Mouse (Mus musculus): ENCODE measurements around the gene 5430403G16Rik. TPM values are rescaled to one million over a fixed set of nuclear protein-coding genes. Genes with fewer than 3 reads are reported as not detected.
"Not testable (repeated sequence)": the region's sequence is repeated elsewhere in the genome, so short reads cannot be mapped to it uniquely, and the experiment has no call there.

The 5430403G16Rik gene
- total RNA-seq (2015) (4.5 and 6.8 TPM in 2 replicates), total RNA-seq (2017) (1.2 and 1.7 TPM in 2 replicates)

DNA sequence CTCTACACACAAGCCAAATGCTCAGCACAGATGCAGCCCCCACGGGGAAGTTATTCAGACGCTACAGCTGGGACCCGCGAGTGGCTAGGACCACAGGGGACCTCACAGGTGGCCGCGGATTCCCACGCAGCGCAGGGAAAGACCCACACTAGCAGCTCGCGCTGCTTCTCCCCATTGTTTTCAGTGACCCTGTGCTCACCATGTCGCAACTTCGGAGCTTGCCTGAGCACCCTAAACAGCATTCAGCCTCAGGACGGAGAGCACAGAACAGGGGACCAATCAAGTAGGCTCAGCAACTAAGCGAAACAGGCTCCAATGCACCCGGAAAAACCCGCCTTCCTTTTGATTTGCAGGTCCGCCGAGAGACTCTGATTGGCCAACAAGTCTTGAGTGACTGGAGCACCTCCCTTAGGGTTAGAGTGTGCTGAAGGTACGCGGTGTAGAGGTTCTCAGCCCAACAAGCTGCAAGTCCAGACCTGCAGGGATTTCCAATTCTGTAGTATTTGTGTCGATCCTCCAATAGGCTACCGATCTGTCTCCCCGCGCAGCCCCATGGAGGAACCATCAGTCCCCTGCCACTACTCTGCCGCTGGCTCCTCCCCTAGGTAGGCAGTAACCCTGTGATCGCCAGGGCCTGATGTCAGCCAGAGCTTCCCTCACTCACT, at the start of gene 5430403G16Rik:
Gene 5430403G16Rik (minus strand): TSS at position 505 of the 665 bp plus-strand sequence.
- ATAC-seq (replicated peaks; ENCODE audit: poor library complexity): peak; percentile 98

DNA sequence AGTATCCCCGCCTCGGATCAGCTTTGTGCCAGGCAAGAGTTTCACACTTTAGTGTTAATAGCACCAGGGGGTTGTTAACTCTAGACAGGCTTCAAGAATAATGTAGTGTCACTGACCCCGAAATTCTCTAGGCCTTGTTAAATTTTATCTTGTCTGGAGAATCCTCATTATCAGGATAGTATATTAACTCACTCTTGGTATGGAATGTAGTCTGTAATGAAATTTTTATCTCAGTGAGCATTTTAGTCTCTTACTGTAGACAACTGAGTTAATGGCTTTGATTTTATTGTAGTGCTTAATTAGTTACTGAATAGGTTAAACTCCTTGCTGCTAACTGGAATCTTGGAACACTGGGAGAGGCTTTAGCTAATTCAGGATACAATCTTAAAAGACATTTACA, 26.5 kb upstream of the 5430403G16Rik start:
- ATAC-seq (replicated peaks; ENCODE audit: poor library complexity): not testable (repeated sequence)

DNA sequence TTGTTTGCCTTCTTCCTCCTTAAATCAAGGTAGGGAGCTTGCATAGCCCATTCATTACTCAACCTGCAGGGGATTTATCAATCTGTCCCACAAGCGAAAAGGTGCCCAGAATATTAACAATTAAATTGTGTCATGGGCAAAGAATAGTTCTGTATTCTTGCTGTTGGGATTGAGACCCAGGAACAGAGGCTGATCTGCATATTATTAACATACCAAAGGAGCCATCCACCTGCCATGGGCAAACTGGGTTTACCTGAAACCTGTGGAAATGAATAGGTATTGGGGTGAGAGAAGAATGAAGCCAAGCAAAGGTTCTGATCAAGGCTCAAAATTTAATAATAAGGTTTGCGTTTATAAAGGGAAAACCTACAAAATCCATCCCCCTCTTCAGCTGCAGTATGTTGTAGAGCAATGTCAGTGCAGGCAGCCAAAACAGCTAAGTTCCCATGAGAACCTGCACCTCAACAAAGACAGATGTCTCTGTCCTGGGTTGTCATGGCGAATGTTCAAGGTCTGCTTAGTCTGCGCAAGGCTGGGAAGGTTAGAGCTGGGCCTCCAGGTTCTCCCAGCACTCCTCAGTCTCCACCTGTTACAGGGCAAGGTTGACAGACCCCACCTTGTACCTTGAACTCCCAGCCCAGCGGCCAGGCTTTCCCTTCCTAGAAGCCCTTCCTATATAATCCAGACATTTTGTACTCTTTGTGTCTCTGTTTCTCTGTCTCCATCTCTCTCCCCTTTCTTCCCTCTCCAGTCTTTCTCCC, 544 bp upstream of the 5430403G16Rik start:
- not testable (repeated sequence) for ATAC-seq (replicated peaks; ENCODE audit: poor library complexity)

DNA sequence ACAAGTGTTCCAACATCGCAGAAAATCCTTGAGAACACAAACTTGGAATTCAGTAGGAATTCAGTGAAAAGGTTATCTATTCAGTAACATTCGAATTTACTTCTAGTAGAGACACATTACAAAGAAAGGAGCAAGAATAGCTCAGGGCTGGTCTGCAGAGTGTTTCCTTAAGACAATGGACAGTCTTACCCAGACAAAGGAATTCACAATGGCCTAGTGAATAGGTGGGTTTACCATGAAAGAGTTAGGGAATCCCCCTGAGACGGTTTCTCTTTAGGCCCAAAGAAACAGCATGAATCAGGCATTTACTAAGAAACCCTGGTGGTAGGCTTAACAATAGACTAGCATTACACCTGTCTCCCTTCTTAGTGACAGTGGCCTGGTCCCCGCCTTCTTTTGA, 7.9 kb downstream of the 5430403G16Rik start:
- no peak for ATAC-seq (replicated peaks; ENCODE audit: poor library complexity)

Other genes starting within 250 kb of the 5430403G16Rik start
- 8.8 and 11.5 TPM in 2 replicates for gene Crlf2, start 132.0 kb downstream of the 5430403G16Rik start, total RNA-seq (2015)
- 18.1 and 22.1 TPM in 2 replicates for gene Crlf2, start 132.0 kb downstream of the 5430403G16Rik start, total RNA-seq (2017)
- 15.7 and 22.4 TPM in 2 replicates for gene 4930522L14Rik, start 60.8 kb upstream of the 5430403G16Rik start, total RNA-seq (2015)
- 15.8 and 18.1 TPM in 2 replicates for gene 4930522L14Rik, start 60.8 kb upstream of the 5430403G16Rik start, total RNA-seq (2017)
- gene Gm15446, start 232.4 kb upstream of the 5430403G16Rik start, total RNA-seq (2015): 20.3 and 27.1 TPM in 2 replicates
- gene Gm15446, start 232.4 kb upstream of the 5430403G16Rik start, total RNA-seq (2017): 31.0 and 137 TPM in 2 replicates

All from megakaryocyte progenitor cell, adult 5-6 weeks (primary cell).